24 mouse cellular contexts compared by ENCODE assay signal in genomic region chr6:137315265-137315664, GRCm38 (mm10).
DNase-seq lines count a peak whose midpoint lies in the region; ATAC-seq and TF ChIP-seq lines count a peak whose summit lies in the region.
"Had no signal": no experiment of that assay in that cellular context is flagged by ENCODE, and none has a peak within 500 bp of the region (broad histone marks: within the 10 kb centered on the region; RNA-seq: fewer than 3 reads in every experiment).

No protein-coding gene starts in this region.

- H3K36me3 ChIP-seq in heart, embryonic 13.5 days, result no peaks in the 10 kb centered on the region
- no peaks in the 10 kb centered on the region for H3K36me3 ChIP-seq in heart, postnatal 0 days (replicated peaks; ENCODE audit: control insufficient read depth, insufficient read depth, low read length)
- H3K36me3 ChIP-seq in heart, adult 2 months (ENCODE audit: control insufficient read depth, insufficient read depth, low read length), result no peaks in the 10 kb centered on the region
- H3K36me3 ChIP-seq in myocyte (ENCODE audit: control insufficient read depth, insufficient read depth), result no peaks in the 10 kb centered on the region
- H3K36me3 ChIP-seq: embryonic facial prominence, embryonic 15.5 days; forebrain, embryonic 10.5 days; G1E; hindbrain, embryonic 12.5 days had no signal

- H3K27me3 ChIP-seq in heart, embryonic 13.5 days (replicated peaks), result no peaks in the 10 kb centered on the region
- H3K27me3 ChIP-seq in heart, postnatal 0 days (ENCODE audit: control insufficient read depth, insufficient read depth, low read length), result no peaks in the 10 kb centered on the region
- no peaks in the 10 kb centered on the region for H3K27me3 ChIP-seq in heart, adult 2 months (ENCODE audit: control insufficient read depth, insufficient read depth, low read length)
- H3K27me3 ChIP-seq in myocyte (ENCODE audit: control insufficient read depth, insufficient read depth, insufficient read length), result no peaks in the 10 kb centered on the region
- H3K27me3 ChIP-seq: embryonic facial prominence, embryonic 15.5 days; hindbrain, embryonic 12.5 days had no signal

- H3K9me3 ChIP-seq in heart, embryonic 13.5 days, result peaks cover 17% of the 10 kb centered on the region; the same call in 1 of the 2 replicates
- H3K9me3 ChIP-seq in heart, postnatal 0 days (replicated peaks; ENCODE audit: control insufficient read depth, low read length), result 0 out of 2 replicates have a peak, but pooled peaks cover 5% of the 10 kb centered on the region
- H3K9me3 ChIP-seq: embryonic facial prominence, embryonic 15.5 days; hindbrain, embryonic 12.5 days had no signal

- H3K79me2 ChIP-seq in heart, adult 2 months (replicated peaks; ENCODE audit: control insufficient read depth, insufficient read depth, low read length), result no peaks in the 10 kb centered on the region
- no peaks in the 10 kb centered on the region for H3K79me2 ChIP-seq in myocyte (ENCODE audit: control insufficient read depth, insufficient read depth)

- intact Hi-C loops in heart, postnatal 25 days (cut with DNase I), result no loop called here
- intact Hi-C loops in heart, adult 2 months (cut with DNase I), result no loop called here

- H3K27ac ChIP-seq in heart, embryonic 13.5 days (replicated peaks), result peak overlapping the region; percentile 58
- peak overlapping the region; percentile 38 for H3K27ac ChIP-seq in heart, postnatal 0 days (ENCODE audit: low read depth)
- no peak overlapping the region for H3K27ac ChIP-seq in heart, adult 2 months
- H3K27ac ChIP-seq: embryonic facial prominence, embryonic 15.5 days; forebrain, embryonic 10.5 days; gastrocnemius, adult 2 months; hindbrain, embryonic 12.5 days had no signal

- H3K4me1 ChIP-seq in heart, embryonic 13.5 days, result peaks cover 42% of the 10 kb centered on the region
- H3K4me1 ChIP-seq in heart, postnatal 0 days (ENCODE audit: control insufficient read depth, insufficient read depth), result peaks cover 20% of the 10 kb centered on the region
- H3K4me1 ChIP-seq in heart, adult 2 months (ENCODE audit: control insufficient read depth, insufficient read depth, low read length), result no peaks in the 10 kb centered on the region
- H3K4me1 ChIP-seq: hindbrain, embryonic 12.5 days had no signal

- H3K4me2 ChIP-seq in heart, embryonic 13.5 days, result peak overlapping the region; percentile 27
- peak overlapping the region; percentile 30 for H3K4me2 ChIP-seq in heart, postnatal 0 days (ENCODE audit: low read depth, low read length)
- H3K4me2 ChIP-seq in myocyte (ENCODE audit: low read depth), result peak overlapping the region; percentile 58
- H3K4me2 ChIP-seq: embryonic facial prominence, embryonic 15.5 days; hindbrain, embryonic 12.5 days had no signal

- peak overlapping the region; percentile 1; the same call in 1 of the 2 replicates for H3K9ac ChIP-seq in heart, embryonic 13.5 days
- no peak overlapping the region for H3K9ac ChIP-seq in heart, postnatal 0 days (replicated peaks; ENCODE audit: low read depth, low read length)
- no peak overlapping the region for H3K9ac ChIP-seq in heart, adult 2 months (ENCODE audit: low read depth, low read length)
- H3K9ac ChIP-seq: embryonic facial prominence, embryonic 15.5 days; hindbrain, embryonic 12.5 days had no signal

- TF ChIP-seq POLR2A in heart, adult 2 months (IDR thresholded peaks at IDR 0.05; ENCODE audit: insufficient read depth, low read depth, low read length), result no peak
- no peak for TF ChIP-seq POLR2A in myocyte (IDR thresholded peaks at IDR 0.05; ENCODE audit: insufficient read length, low read depth)

- peak; percentile 63 for DNase-seq in heart, adult 11 months
- DNase-seq in heart, adult 9 months (ENCODE audit: low spot score in 2 of 2), result no peak
- no peak for DNase-seq in heart, postnatal 25 days (ENCODE audit: low spot score)
- no peak for DNase-seq in heart, postnatal 0 days (ENCODE audit: low spot score)
- DNase-seq in heart, adult 2 months, result no peak
- DNase-seq: adrenal gland, adult 8-10 months; adrenal gland, postnatal 36 days; B cell, adult 2 months; cerebellum, adult 2 months; cerebellum, postnatal 10 days; gastrocnemius, adult 2 months; gastrocnemius, postnatal 25 days had no signal

- H3K4me3 ChIP-seq in heart, embryonic 13.5 days, result no peak overlapping the region
- H3K4me3 ChIP-seq in heart, postnatal 0 days (ENCODE audit: low read depth, low read length), result no peak overlapping the region
- no peak overlapping the region for H3K4me3 ChIP-seq in heart, adult 2 months
- no peak overlapping the region for H3K4me3 ChIP-seq in myocyte
- H3K4me3 ChIP-seq: embryonic facial prominence, embryonic 15.5 days; erythroblast, embryonic 14.5 days; forebrain, embryonic 10.5 days; gastrocnemius, adult 2 months; hindbrain, embryonic 12.5 days had no signal

- no peak for TF ChIP-seq CTCF in heart, postnatal 0 days (IDR thresholded peaks at IDR 0.05; ENCODE audit: low read depth)
- TF ChIP-seq CTCF in heart, adult 2 months (IDR thresholded peaks at IDR 0.05), result no peak

- 0 out of 2 replicates have a peak, but pooled peaks have one; percentile 37 for TF ChIP-seq EP300 in heart, postnatal 0 days (IDR thresholded peaks at IDR 0.05; ENCODE audit: low read depth)
- TF ChIP-seq EP300 in heart, adult 2 months (IDR thresholded peaks at IDR 0.05; ENCODE audit: insufficient read depth, low read depth, low read length), result no peak

- peak; percentile 31; the same call in 1 of the 2 replicates for ATAC-seq in heart, embryonic 13.5 days (ENCODE audit: extremely low read depth, insufficient number of reproducible peaks, low FRiP score, low TSS enrichment)
- ATAC-seq in heart, postnatal 0 days (ENCODE audit: insufficient read depth, low read depth), result peak; percentile 50; the same call in 1 of the 2 replicates
- ATAC-seq: CD4-positive, CD25-positive, alpha-beta regulatory T cell, adult 4 months; forebrain, embryonic 14.5 days; hindbrain, embryonic 16.5 days; inflammation-experienced regulatory T-cells, adult 6 months; intestine, postnatal 0 days had no signal

- WGBS in heart, embryonic 13.5 days, result 9% methylated on average over 4 of the region's 4 CpGs
- WGBS in heart, postnatal 0 days, result 8% methylated on average over 4 of the region's 4 CpGs
- WGBS in heart, adult 2 months, result 12% methylated on average over 4 of the region's 4 CpGs

- no peak overlapping the region for H3ac ChIP-seq in myocyte (ENCODE audit: control insufficient read depth, insufficient read length)

TF ChIP-seq in myocyte, 11 proteins besides CTCF, POLR2A, EP300 and RAD21:
- TF ChIP-seq USF1 (IDR thresholded peaks at IDR 0.05; ENCODE audit: low read depth) (no peak), SRF (IDR thresholded peaks at IDR 0.05; ENCODE audit: control insufficient read depth, insufficient read length, low read depth) (no peak), CEBPB (IDR thresholded peaks at IDR 0.05; ENCODE audit: insufficient read depth, poor library complexity, severe bottlenecking) (no peak), POLR2AphosphoS2 (IDR thresholded peaks at IDR 0.05; ENCODE audit: insufficient read length, low read depth) (no peak), MAX (IDR thresholded peaks at IDR 0.05; ENCODE audit: low read depth) (no peak), TCF3 (IDR thresholded peaks at IDR 0.05; ENCODE audit: insufficient read length, low read depth) (no peak), MYOD1 (IDR thresholded peaks at IDR 0.05; ENCODE audit: control insufficient read depth in 1 of 3, insufficient read length in 2 of 3, low read depth in 2 of 3) (no peak), MYOG (IDR thresholded peaks at IDR 0.05; ENCODE audit: control insufficient read depth in 1 of 3, insufficient read depth in 1 of 3, insufficient read length in 2 of 3, low read depth in 2 of 3) (no peak), TCF12 (IDR thresholded peaks at IDR 0.05; ENCODE audit: insufficient read depth, poor library complexity, severe bottlenecking) (no peak), E2F4 (IDR thresholded peaks at IDR 0.05; ENCODE audit: insufficient read depth) (no peak), REST (IDR thresholded peaks at IDR 0.05; ENCODE audit: insufficient read depth, insufficient read length) (no peak)
TF ChIP-seq in myocyte: peak in this region for 0.
